Mouse (Mus musculus): ENCODE results near the gene Rnf222. TPM values are rescaled to one million over a fixed set of nuclear protein-coding genes. Genes with fewer than 3 reads are reported as not detected.

The Rnf222 gene
- polyA plus RNA-seq (2011; ENCODE audit: insufficient read depth, insufficient read length, low replicate concordance, missing spikeins), result 1.4 TPM in 1 of 2 replicates, not detected in the other

DNA sequence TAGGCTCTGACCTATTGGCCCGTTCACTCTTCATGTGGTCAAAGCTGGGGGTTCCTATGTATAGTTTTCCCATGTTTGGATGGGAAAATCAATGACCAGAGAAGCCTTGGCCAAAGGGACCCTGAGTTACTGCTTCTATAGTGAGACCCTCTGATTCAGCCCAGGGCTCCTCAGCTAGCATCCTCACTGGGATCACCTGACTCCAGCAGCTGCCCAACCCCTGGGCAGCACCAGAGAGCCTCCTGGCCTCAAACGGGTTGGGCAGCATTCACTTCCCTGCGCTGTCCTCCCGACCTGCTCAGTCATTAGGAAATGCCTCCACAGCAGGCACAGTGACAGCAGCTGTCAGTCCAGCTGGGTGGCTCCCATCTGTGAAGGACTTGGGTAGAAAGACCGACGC is at the start of gene Rnf222:
Gene Rnf222, plus strand, starts transcription at position 301 of the 400 bp plus-strand sequence.
- Histone ChIP-seq H3K4me1 (ENCODE audit: control insufficient read depth, insufficient read depth, low read length) (no peaks in the 10 kb centered on the region), H3K27ac (ENCODE audit: control insufficient read depth, insufficient read depth, low read depth, low read length, poor library complexity) (no peak within 1 kb of the TSS), H3K4me3 (replicated peaks; ENCODE audit: control insufficient read depth, low read depth, low read length) (no peak within 1 kb of the TSS)
- 58% methylated on average over 6 of the region's 6 CpGs for WGBS
- TF ChIP-seq CTCF (IDR thresholded peaks at IDR 0.05; ENCODE audit: control insufficient read depth, insufficient read depth, low read length) (no peak), POLR2A (IDR thresholded peaks at IDR 0.05; ENCODE audit: borderline replicate concordance, control insufficient read depth, low read depth, low read length) (no peak)

DNA sequence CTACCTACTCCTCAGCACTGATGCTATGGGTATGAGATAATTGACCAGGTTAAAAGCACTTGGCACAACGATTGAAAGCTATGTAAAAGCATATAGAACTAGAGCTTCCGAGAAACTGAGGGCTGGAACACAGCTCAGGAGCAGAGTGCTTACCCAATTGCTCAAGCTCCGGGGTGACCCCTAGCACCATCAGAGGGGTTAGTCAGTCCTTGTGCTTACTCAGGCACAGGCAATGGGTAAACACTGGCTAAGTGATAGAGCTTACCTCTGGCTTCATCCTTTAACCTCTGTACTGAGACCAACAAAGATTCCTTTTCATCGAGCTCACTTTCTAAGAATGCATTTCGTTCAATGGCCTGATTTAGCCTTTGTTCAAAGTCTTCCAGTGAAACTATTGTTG is 48.7 kb upstream of the Rnf222 start:
- Histone ChIP-seq H3K4me3 (replicated peaks; ENCODE audit: control insufficient read depth, low read depth, low read length) (no peak overlapping the region), H3K4me1 (ENCODE audit: control insufficient read depth, insufficient read depth, low read length) (no peaks in the 10 kb centered on the region), H3K27ac (ENCODE audit: control insufficient read depth, insufficient read depth, low read depth, low read length, poor library complexity) (no peak overlapping the region)
- TF ChIP-seq CTCF (IDR thresholded peaks at IDR 0.05; ENCODE audit: control insufficient read depth, insufficient read depth, low read length) (no peak), POLR2A (IDR thresholded peaks at IDR 0.05; ENCODE audit: borderline replicate concordance, control insufficient read depth, low read depth, low read length) (no peak)
- WGBS, result 87% methylated on average over 5 of the region's 5 CpGs

DNA sequence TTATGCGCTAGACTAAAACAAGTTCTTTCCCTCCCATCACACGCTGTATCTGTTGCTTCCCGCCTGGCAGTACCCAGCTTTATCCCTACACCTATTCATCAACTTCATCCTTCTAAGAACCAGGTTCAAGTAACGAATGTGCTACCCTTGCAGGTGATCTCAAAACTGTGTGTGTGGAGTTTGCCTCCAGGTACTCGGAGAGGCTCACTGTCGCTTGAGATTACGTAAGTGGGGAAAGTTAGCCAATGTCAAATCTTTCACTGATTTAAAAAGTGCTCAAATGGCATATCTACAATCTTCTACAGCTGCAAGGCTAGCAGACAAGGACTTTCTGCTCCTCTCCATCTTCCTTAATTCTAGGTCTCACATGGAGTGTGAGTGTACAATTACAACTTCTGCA is 37.5 kb upstream of the Rnf222 start:
- Histone ChIP-seq H3K27ac (ENCODE audit: control insufficient read depth, insufficient read depth, low read depth, low read length, poor library complexity) (no peak overlapping the region), H3K4me1 (ENCODE audit: control insufficient read depth, insufficient read depth, low read length) (peaks cover 4% of the 10 kb centered on the region; the same call in 1 of the 2 replicates), H3K4me3 (replicated peaks; ENCODE audit: control insufficient read depth, low read depth, low read length) (no peak overlapping the region)
- TF ChIP-seq POLR2A (IDR thresholded peaks at IDR 0.05; ENCODE audit: borderline replicate concordance, control insufficient read depth, low read depth, low read length), result no peak
- no peak for TF ChIP-seq CTCF (IDR thresholded peaks at IDR 0.05; ENCODE audit: control insufficient read depth, insufficient read depth, low read length)
- WGBS, result 73% methylated on average over 7 of the region's 7 CpGs

DNA sequence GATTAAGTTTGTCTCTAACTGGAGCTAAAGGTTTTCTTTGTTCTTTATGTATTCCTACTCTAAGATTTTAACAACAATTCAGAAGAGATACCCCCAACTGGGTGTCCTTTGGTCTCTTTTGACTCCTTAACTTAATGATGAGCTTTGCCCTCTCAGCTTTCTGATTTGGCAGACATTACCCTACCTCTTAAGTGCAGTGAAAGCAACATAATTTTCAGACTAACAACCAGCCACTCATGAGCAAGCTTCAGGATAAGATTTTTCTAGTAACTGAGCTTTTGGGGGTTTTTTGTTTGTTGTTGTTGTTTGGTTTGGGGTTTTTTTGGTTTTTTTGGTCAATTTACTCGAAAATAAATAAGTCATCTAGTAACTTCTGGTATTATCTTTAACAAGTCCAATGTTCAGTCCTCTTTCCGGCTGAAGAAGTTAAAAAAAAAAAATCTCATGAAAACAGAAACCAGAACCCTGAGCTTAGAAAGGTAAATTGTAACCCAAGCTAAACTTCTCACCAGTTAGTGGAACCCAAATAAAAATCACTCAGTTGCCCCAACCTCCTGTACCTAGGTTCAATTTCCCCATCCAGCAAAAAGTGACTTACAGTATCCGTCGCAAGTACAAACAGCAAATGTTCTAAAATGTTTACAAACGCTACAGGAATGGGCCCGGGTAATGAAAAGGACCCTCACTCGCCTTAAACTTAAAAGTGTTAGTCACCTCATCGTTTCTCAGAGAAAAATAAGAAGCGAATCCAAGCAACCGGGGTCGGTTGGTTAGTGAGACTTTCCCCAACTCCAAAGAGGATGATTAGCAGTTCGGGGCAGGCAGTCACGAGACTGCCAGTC is 36.5 kb upstream of the Rnf222 start:
- 1% methylated on average over 13 of the region's 13 CpGs for WGBS
- Histone ChIP-seq H3K27ac (ENCODE audit: control insufficient read depth, insufficient read depth, low read depth, low read length, poor library complexity) (peak overlapping the region; percentile 99), H3K4me1 (ENCODE audit: control insufficient read depth, insufficient read depth, low read length) (peaks cover 4% of the 10 kb centered on the region; the same call in 1 of the 2 replicates), H3K4me3 (replicated peaks; ENCODE audit: control insufficient read depth, low read depth, low read length) (peak overlapping the region; percentile 89)
- TF ChIP-seq CTCF (IDR thresholded peaks at IDR 0.05; ENCODE audit: control insufficient read depth, insufficient read depth, low read length) (no peak), POLR2A (IDR thresholded peaks at IDR 0.05; ENCODE audit: borderline replicate concordance, control insufficient read depth, low read depth, low read length) (no peak)

DNA sequence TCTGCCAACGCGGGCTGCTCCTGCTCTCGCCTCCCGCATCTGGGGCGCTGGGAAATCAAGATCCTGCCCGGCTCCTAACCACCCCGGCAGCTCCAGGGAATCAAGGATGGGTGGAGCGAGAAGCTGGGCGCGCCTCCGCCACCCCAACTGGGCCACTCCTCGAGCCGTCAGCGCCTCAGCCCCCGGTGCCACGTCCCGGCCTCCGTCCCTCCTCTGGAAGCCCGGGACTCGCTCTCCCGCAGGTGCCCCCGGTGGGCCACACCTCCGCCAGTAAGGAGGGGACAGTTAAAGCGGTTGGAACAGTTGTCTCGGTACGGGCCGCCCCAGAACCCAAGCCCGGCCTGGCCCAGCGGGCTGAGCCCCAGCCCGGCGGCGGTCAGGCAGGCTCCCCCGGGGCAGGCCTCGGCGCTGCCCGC is 35.9 kb upstream of the Rnf222 start:
- WGBS, result under 1% methylated on average over 35 of the region's 36 CpGs
- TF ChIP-seq POLR2A (IDR thresholded peaks at IDR 0.05; ENCODE audit: borderline replicate concordance, control insufficient read depth, low read depth, low read length) (no peak), CTCF (IDR thresholded peaks at IDR 0.05; ENCODE audit: control insufficient read depth, insufficient read depth, low read length) (no peak)
- Histone ChIP-seq H3K27ac (ENCODE audit: control insufficient read depth, insufficient read depth, low read depth, low read length, poor library complexity) (peak overlapping the region; percentile 99), H3K4me3 (replicated peaks; ENCODE audit: control insufficient read depth, low read depth, low read length) (peak overlapping the region; percentile 89), H3K4me1 (ENCODE audit: control insufficient read depth, insufficient read depth, low read length) (peaks cover 4% of the 10 kb centered on the region; the same call in 1 of the 2 replicates)

DNA sequence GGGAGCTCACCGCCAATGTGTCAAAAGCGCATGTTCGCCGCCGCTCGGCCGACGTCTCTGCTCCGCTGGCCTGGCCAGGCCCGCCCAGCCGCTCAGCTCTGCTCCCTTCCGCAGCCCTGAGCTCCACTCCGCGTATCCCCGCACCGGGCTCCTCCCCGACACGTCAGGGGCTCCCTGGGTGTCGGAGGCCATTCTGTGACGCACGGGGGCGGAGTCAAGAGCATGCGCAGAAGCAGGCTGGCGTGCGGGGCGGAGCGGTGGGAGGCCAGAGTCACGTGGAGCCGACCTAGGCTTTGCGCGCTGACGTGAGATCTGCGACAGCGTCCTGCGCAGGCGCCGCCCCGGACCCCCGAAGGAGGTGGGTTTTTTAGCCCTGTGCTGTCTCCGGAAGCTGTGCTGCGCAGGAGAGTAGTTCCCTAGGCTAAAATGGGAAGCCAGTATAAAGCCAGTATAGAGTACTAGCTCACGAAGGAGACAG is 35.4 kb upstream of the Rnf222 start:
- H3K4me1 ChIP-seq (ENCODE audit: control insufficient read depth, insufficient read depth, low read length), result peaks cover 4% of the 10 kb centered on the region; the same call in 1 of the 2 replicates
- WGBS, result under 1% methylated on average over 42 of the region's 42 CpGs

DNA sequence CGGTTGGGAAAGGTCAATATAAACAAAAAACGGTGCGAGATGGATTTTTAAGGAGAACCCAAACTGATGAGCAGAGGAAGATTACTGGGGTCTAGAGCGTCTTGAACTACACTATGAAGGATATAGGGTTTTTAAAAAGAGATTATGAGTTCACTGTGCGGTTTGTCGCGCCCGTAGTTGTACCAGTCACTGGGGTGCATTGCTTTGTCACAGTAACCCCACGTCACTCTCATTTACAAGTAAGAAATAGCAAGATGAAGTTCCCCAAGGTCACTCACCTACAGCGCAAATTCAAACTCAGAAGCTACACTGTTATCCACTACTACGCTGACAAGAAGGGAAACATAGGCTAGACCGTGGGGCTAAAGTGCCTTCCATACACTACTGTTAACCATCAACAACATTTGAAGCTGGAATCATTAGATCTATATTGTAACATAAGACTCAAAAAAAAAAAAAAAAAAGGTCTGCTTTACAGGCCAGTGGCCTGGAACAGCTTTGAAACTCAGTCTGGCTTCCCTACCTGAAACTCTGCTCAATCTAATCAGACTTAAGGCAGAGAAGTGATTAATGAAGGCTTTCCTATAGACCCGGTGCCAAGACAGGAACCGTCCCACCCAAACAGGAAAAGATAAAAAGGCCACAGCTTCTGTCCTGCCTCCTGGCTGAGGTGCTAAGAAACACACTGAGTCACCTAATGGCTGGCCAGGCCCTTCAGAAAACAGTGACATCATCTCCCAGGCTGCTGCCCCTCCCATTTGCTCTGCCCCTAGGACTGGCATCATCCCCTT is 34.5 kb upstream of the Rnf222 start:
- TF ChIP-seq CTCF (IDR thresholded peaks at IDR 0.05; ENCODE audit: control insufficient read depth, insufficient read depth, low read length) (no peak), POLR2A (IDR thresholded peaks at IDR 0.05; ENCODE audit: borderline replicate concordance, control insufficient read depth, low read depth, low read length) (no peak)
- Histone ChIP-seq H3K4me3 (replicated peaks; ENCODE audit: control insufficient read depth, low read depth, low read length) (no peak overlapping the region), H3K4me1 (ENCODE audit: control insufficient read depth, insufficient read depth, low read length) (peaks cover 4% of the 10 kb centered on the region; the same call in 1 of the 2 replicates), H3K27ac (ENCODE audit: control insufficient read depth, insufficient read depth, low read depth, low read length, poor library complexity) (no peak overlapping the region)
- WGBS, result 12% methylated on average over 14 of the region's 14 CpGs

More for the DNA sequence above, 35.4 kb upstream of the Rnf222 start:
- peak overlapping the region; percentile 99 for H3K27ac ChIP-seq (ENCODE audit: control insufficient read depth, insufficient read depth, low read depth, low read length, poor library complexity)
- no peak for TF ChIP-seq CTCF (IDR thresholded peaks at IDR 0.05; ENCODE audit: control insufficient read depth, insufficient read depth, low read length)
- peak; percentile 99 for TF ChIP-seq POLR2A (IDR thresholded peaks at IDR 0.05; ENCODE audit: borderline replicate concordance, control insufficient read depth, low read depth, low read length)
- peak overlapping the region; percentile 89 for H3K4me3 ChIP-seq (replicated peaks; ENCODE audit: control insufficient read depth, low read depth, low read length)

DNA sequence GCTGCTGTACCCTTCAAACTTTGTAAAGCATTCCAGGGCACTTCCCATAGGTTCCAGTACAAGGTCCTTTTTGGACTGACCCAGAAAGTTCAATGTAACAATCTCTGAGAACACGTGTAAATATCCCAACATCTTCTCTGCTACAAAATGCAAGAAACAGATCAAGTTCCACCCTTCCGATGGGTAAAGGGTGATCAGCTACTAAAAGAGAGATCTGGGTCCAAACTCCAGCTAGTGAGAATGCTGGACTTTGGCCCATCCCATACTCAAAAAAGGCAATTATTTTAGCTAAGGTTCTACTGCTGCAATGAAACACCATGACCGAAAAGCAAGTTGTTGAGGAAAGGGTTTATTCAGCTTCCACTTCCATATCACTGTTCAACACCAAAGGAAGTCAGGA is 33.7 kb upstream of the Rnf222 start:
- H3K27ac ChIP-seq (ENCODE audit: control insufficient read depth, insufficient read depth, low read depth, low read length, poor library complexity), result no peak overlapping the region
- peaks cover 4% of the 10 kb centered on the region; the same call in 1 of the 2 replicates for H3K4me1 ChIP-seq (ENCODE audit: control insufficient read depth, insufficient read depth, low read length)
- no peak overlapping the region for H3K4me3 ChIP-seq (replicated peaks; ENCODE audit: control insufficient read depth, low read depth, low read length)
- TF ChIP-seq CTCF (IDR thresholded peaks at IDR 0.05; ENCODE audit: control insufficient read depth, insufficient read depth, low read length) (no peak), POLR2A (IDR thresholded peaks at IDR 0.05; ENCODE audit: borderline replicate concordance, control insufficient read depth, low read depth, low read length) (no peak)
- WGBS, result 84% methylated on average over 3 of the region's 3 CpGs
